Mouse (Mus musculus) heart, postnatal 0 days (tissue): ENCODE results near the gene Smtn.

Experiments used
- CTCF ChIP-seq: IDR thresholded peaks from 2 replicates; pipeline ENCODE4 v1.5.1; 2016; ENCODE audit warnings: antibody characterized with exemption, control low read depth, low read depth
- EP300 ChIP-seq: IDR thresholded peaks from 2 replicates; pipeline ENCODE4 v1.6.1; 2016; ENCODE audit warnings: antibody characterized with exemption, low read depth

GRCm38 (mm10) chr11:3563853-3564252 is 23.4 kb upstream of the Smtn start:
- no peak for TF ChIP-seq CTCF
- no peak for TF ChIP-seq EP300
